Mouse (Mus musculus) liver, embryonic 13.5 days (tissue): Measurements from ENCODE around the gene Smg1. TPM values are rescaled to one million over a fixed set of nuclear protein-coding genes. Genes with fewer than 3 reads are reported as not detected.

Experiments
- ATAC-seq: fragments of 200-750 bp; cut with Nextera tagmentation; 2 replicates; pipeline ENCODE4 v1.8.0; 2017; ENCODE audit warnings: low read depth, mild to moderate bottlenecking, moderate number of reproducible peaks, moderate library complexity
- DNase-seq: peaks from one replicate; pipeline ENCODE4 v3.0.0; 2022
- H3K27ac ChIP-seq: fragments of 300-500 bp; sonication (generic); 2 replicates; pipeline ENCODE4 v1.5.1; 2015; ENCODE audit warnings: moderate library complexity, mild to moderate bottlenecking, inconsistent platforms
- H3K27me3 ChIP-seq: fragments of 300-500 bp; sonication (generic); 2 replicates; pipeline ENCODE4 v1.6.1; 2015; ENCODE audit warnings: mild to moderate bottlenecking, inconsistent platforms
- H3K36me3 ChIP-seq: fragments of 300-500 bp; sonication (generic); 2 replicates; pipeline ENCODE4 v1.6.1; 2015; ENCODE audit warnings: mild to moderate bottlenecking, inconsistent platforms
- H3K4me1 ChIP-seq: fragments of 300-500 bp; sonication (generic); replicated peaks from 2 replicates; pipeline ENCODE4 v1.6.1; 2015; ENCODE audit warnings: inconsistent platforms
- H3K4me2 ChIP-seq: fragments of 300-500 bp; sonication (generic); 2 replicates; pipeline ENCODE4 v1.6.1; 2015; ENCODE audit warnings: inconsistent platforms, mild to moderate bottlenecking, moderate library complexity
- H3K4me3 ChIP-seq: fragments of 300-500 bp; sonication (generic); replicated peaks from 2 replicates; pipeline ENCODE4 v1.5.1; 2015; ENCODE audit warnings: mild to moderate bottlenecking, inconsistent platforms
- H3K9ac ChIP-seq: fragments of 300-500 bp; sonication (generic); 2 replicates; pipeline ENCODE4 v1.6.1; 2015; ENCODE audit warnings: mild to moderate bottlenecking, inconsistent platforms
- H3K9me3 ChIP-seq: fragments of 300-500 bp; sonication (generic); replicated peaks from 2 replicates; pipeline ENCODE4 v1.6.1; 2016; ENCODE audit warnings: inconsistent platforms
- WGBS: fragments of 180-500 bp; shearing (Covaris S2); methylation state at CpG from one replicate; pipeline ENCODE4 v1.1.7; 2015; ENCODE audit not compliant: insufficient replicate concordance; 5-methylcytosine and 5-hydroxymethylcytosine counted together
- polyA plus RNA-seq: library from polyadenylated mRNA; unstranded; fragments of >200 nt; fragmentation: Nextera tagmentation; extraction: Ambion mirVana; gene quantifications from 2 replicates; pipeline ENCODE4 v1.2.1, GENCODE M21; 2015

The Smg1 gene
- polyA plus RNA-seq, 1 experiment from 2014 or later: 5.8 TPM

- Histone ChIP-seq H3K4me3 (no peak overlapping the region), H3K4me2 (no peak overlapping the region), H3K4me1 (peaks cover 22% of the 10 kb centered on the region), H3K9me3 (no peaks in the 10 kb centered on the region), H3K27ac (no peak overlapping the region), H3K27me3 (no peaks in the 10 kb centered on the region), H3K9ac (no peak overlapping the region), H3K36me3 (no peaks in the 10 kb centered on the region)
- ATAC-seq (0 out of 2 replicates have a peak, but pooled peaks have one; percentile 35), DNase-seq (no peak)
- 26% methylated on average over 5 of the region's 5 CpGs for WGBS
These were observed 18.9 kb upstream of the Smg1 start for GRCm38 (mm10) chr7:118262409-118262808.

GRCm38 (mm10) chr7:118259676-118260305, 16.3 kb upstream of the Smg1 start:
- H3K4me3 ChIP-seq: no peak overlapping the region
- no peak for DNase-seq
- no peak overlapping the region for H3K4me2 ChIP-seq
- no peaks in the 10 kb centered on the region for H3K27me3 ChIP-seq
- H3K4me1 ChIP-seq: peaks cover 18% of the 10 kb centered on the region
- no peak for ATAC-seq
- H3K9ac ChIP-seq: no peak overlapping the region
- WGBS: 71% methylated on average over 7 of the region's 7 CpGs
- H3K9me3 ChIP-seq: no peaks in the 10 kb centered on the region
- no peaks in the 10 kb centered on the region for H3K36me3 ChIP-seq
- H3K27ac ChIP-seq: no peak overlapping the region

GRCm38 (mm10) chr7:118258451-118258850, 15.0 kb upstream of the Smg1 start:
- Histone ChIP-seq H3K27me3 (no peaks in the 10 kb centered on the region), H3K9ac (no peak overlapping the region), H3K27ac (no peak overlapping the region), H3K4me3 (no peak overlapping the region), H3K4me1 (peaks cover 18% of the 10 kb centered on the region), H3K4me2 (no peak overlapping the region), H3K36me3 (no peaks in the 10 kb centered on the region), H3K9me3 (no peaks in the 10 kb centered on the region)
- ATAC-seq (no peak), DNase-seq (no peak)

GRCm38 (mm10) chr7:118256740-118257139, 13.3 kb upstream of the Smg1 start:
- Histone ChIP-seq H3K9me3 (no peaks in the 10 kb centered on the region), H3K4me3 (no peak overlapping the region), H3K27ac (no peak overlapping the region), H3K4me2 (no peak overlapping the region), H3K36me3 (no peaks in the 10 kb centered on the region), H3K9ac (no peak overlapping the region), H3K27me3 (no peaks in the 10 kb centered on the region), H3K4me1 (peaks cover 20% of the 10 kb centered on the region)
- 64% methylated on average over 6 of the region's 6 CpGs for WGBS
- no peak for DNase-seq
- no peak for ATAC-seq

GRCm38 (mm10) chr7:118254460-118254859, 11.0 kb upstream of the Smg1 start:
- H3K36me3 ChIP-seq: no peaks in the 10 kb centered on the region
- no peak overlapping the region for H3K4me3 ChIP-seq
- H3K9me3 ChIP-seq: no peaks in the 10 kb centered on the region
- no peak for DNase-seq
- no peak overlapping the region for H3K9ac ChIP-seq
- ATAC-seq: no peak
- H3K4me2 ChIP-seq: no peak overlapping the region
- WGBS: 63% methylated on average over 8 of the region's 8 CpGs
- peaks cover 26% of the 10 kb centered on the region for H3K4me1 ChIP-seq
- no peak overlapping the region for H3K27ac ChIP-seq
- H3K27me3 ChIP-seq: no peaks in the 10 kb centered on the region

GRCm38 (mm10) chr7:118254015-118254414, 10.5 kb upstream of the Smg1 start:
- no peak for DNase-seq
- ATAC-seq: no peak
- no peak overlapping the region for H3K27ac ChIP-seq
- peaks cover 26% of the 10 kb centered on the region for H3K4me1 ChIP-seq
- no peaks in the 10 kb centered on the region for H3K27me3 ChIP-seq
- H3K4me2 ChIP-seq: no peak overlapping the region
- WGBS: 71% methylated on average over 4 of the region's 4 CpGs
- H3K36me3 ChIP-seq: no peaks in the 10 kb centered on the region
- H3K9ac ChIP-seq: no peak overlapping the region
- no peak overlapping the region for H3K4me3 ChIP-seq
- H3K9me3 ChIP-seq: no peaks in the 10 kb centered on the region

GRCm38 (mm10) chr7:118252979-118253378, 9.5 kb upstream of the Smg1 start:
- Histone ChIP-seq H3K36me3 (no peaks in the 10 kb centered on the region), H3K9ac (no peak overlapping the region), H3K9me3 (no peaks in the 10 kb centered on the region), H3K4me2 (no peak overlapping the region), H3K4me3 (no peak overlapping the region), H3K27me3 (no peaks in the 10 kb centered on the region), H3K27ac (peak overlapping the region; percentile 13; the same call in 1 of the 2 replicates), H3K4me1 (peaks cover 32% of the 10 kb centered on the region)
- DNase-seq (no peak), ATAC-seq (no peak)
- WGBS: 87% methylated on average over 3 of the region's 3 CpGs

GRCm38 (mm10) chr7:118252349-118252748, 8.9 kb upstream of the Smg1 start:
- no peak overlapping the region for H3K9ac ChIP-seq
- H3K4me3 ChIP-seq: no peak overlapping the region
- no peaks in the 10 kb centered on the region for H3K36me3 ChIP-seq
- H3K4me2 ChIP-seq: no peak overlapping the region
- ATAC-seq: 0 out of 2 replicates have a peak, but pooled peaks have one; percentile 10
- H3K9me3 ChIP-seq: no peaks in the 10 kb centered on the region
- no peak overlapping the region for H3K27ac ChIP-seq
- H3K27me3 ChIP-seq: no peaks in the 10 kb centered on the region
- H3K4me1 ChIP-seq: peaks cover 37% of the 10 kb centered on the region
- DNase-seq: no peak
- 21% methylated on average over 4 of the region's 4 CpGs for WGBS

GRCm38 (mm10) chr7:118251392-118252170, 8.1 kb upstream of the Smg1 start:
- H3K27me3 ChIP-seq: no peaks in the 10 kb centered on the region
- no peak overlapping the region for H3K4me3 ChIP-seq
- no peak overlapping the region for H3K4me2 ChIP-seq
- no peak overlapping the region for H3K27ac ChIP-seq
- ATAC-seq (no peak), DNase-seq (no peak)
- no peaks in the 10 kb centered on the region for H3K9me3 ChIP-seq
- H3K36me3 ChIP-seq: no peaks in the 10 kb centered on the region
- no peak overlapping the region for H3K9ac ChIP-seq
- peaks cover 37% of the 10 kb centered on the region for H3K4me1 ChIP-seq
- 80% methylated on average over 2 of the region's 2 CpGs for WGBS

GRCm38 (mm10) chr7:118250482-118251160, 7.2 kb upstream of the Smg1 start:
- H3K9ac ChIP-seq: no peak overlapping the region
- H3K27me3 ChIP-seq: no peaks in the 10 kb centered on the region
- H3K36me3 ChIP-seq: no peaks in the 10 kb centered on the region
- DNase-seq (no peak), ATAC-seq (peak; percentile 35; the same call in 1 of the 2 replicates)
- H3K27ac ChIP-seq: no peak overlapping the region; the same call in 1 of the 2 replicates
- no peak overlapping the region for H3K4me3 ChIP-seq
- H3K4me2 ChIP-seq: no peak overlapping the region
- WGBS: 74% methylated on average over 4 of the region's 4 CpGs
- H3K9me3 ChIP-seq: no peaks in the 10 kb centered on the region
- H3K4me1 ChIP-seq: peaks cover 33% of the 10 kb centered on the region

GRCm38 (mm10) chr7:118249563-118249962, 6.1 kb upstream of the Smg1 start:
- ATAC-seq (no peak), DNase-seq (no peak)
- no peak overlapping the region for H3K4me2 ChIP-seq
- H3K27me3 ChIP-seq: no peaks in the 10 kb centered on the region
- H3K4me1 ChIP-seq: peaks cover 36% of the 10 kb centered on the region
- no peak overlapping the region for H3K9ac ChIP-seq
- H3K4me3 ChIP-seq: no peak overlapping the region
- H3K36me3 ChIP-seq: no peaks in the 10 kb centered on the region
- 76% methylated on average over 2 of the region's 2 CpGs for WGBS
- no peaks in the 10 kb centered on the region for H3K9me3 ChIP-seq
- H3K27ac ChIP-seq: no peak overlapping the region
